Mouse (Mus musculus) limb, embryonic 14.5 days (tissue): Measurements from ENCODE around the gene Actl11. TPM values are rescaled to one million over a fixed set of nuclear protein-coding genes. Genes with fewer than 3 reads are reported as not detected.

Experiments
- ATAC-seq: fragments of 200-750 bp; cut with Nextera tagmentation; 2 replicates; pipeline ENCODE4 v1.8.0; 2017; ENCODE audit warnings: low read depth, moderate number of reproducible peaks, moderate TSS enrichment; ENCODE audit not compliant: low FRiP score
- DNase-seq: peaks from one replicate; pipeline ENCODE4 v3.0.0-alpha.2; 2015; ENCODE audit warnings: low spot score
- H3K27ac ChIP-seq: fragments of 300-500 bp; sonication (generic); replicated peaks from 2 replicates; pipeline ENCODE4 v1.5.1; 2014; ENCODE audit warnings: low read depth, mild to moderate bottlenecking, low read length, moderate library complexity, mixed read lengths
- H3K27me3 ChIP-seq: fragments of 300-500 bp; sonication (generic); 2 replicates; pipeline ENCODE4 v1.6.1; 2014; ENCODE audit warnings: low read length, mixed read lengths; ENCODE audit not compliant: control insufficient read depth, insufficient read depth
- H3K36me3 ChIP-seq: fragments of 300-500 bp; sonication (generic); 2 replicates; pipeline ENCODE4 v1.6.1; 2014; ENCODE audit warnings: mild to moderate bottlenecking, low read length, moderate library complexity, mixed read lengths; ENCODE audit not compliant: control insufficient read depth, insufficient read depth
- H3K4me1 ChIP-seq: fragments of 300-500 bp; sonication (generic); 2 replicates; pipeline ENCODE4 v1.6.1; 2014; ENCODE audit warnings: antibody characterized with exemption, low read length, mixed read lengths; ENCODE audit not compliant: control insufficient read depth, insufficient read depth
- H3K4me2 ChIP-seq: fragments of 300-500 bp; sonication (generic); replicated peaks from 2 replicates; pipeline ENCODE4 v1.6.1; 2014; ENCODE audit warnings: low read depth, mild to moderate bottlenecking, low read length, moderate library complexity; ENCODE audit not compliant: severe bottlenecking
- H3K4me3 ChIP-seq: fragments of 300-500 bp; sonication (generic); replicated peaks from 2 replicates; pipeline ENCODE4 v1.5.1; 2014; ENCODE audit warnings: low read length
- H3K9ac ChIP-seq: fragments of 300-500 bp; sonication (generic); 2 replicates; pipeline ENCODE4 v1.6.1; 2014; ENCODE audit warnings: mild to moderate bottlenecking, low read depth, low read length, moderate library complexity; ENCODE audit not compliant: severe bottlenecking
- H3K9me3 ChIP-seq: fragments of 300-500 bp; sonication (generic); 2 replicates; pipeline ENCODE4 v1.6.1; 2016; ENCODE audit warnings: low read length; ENCODE audit not compliant: control insufficient read depth
- POLR2A ChIP-seq: fragments of 200-500 bp; IDR thresholded peaks from 2 replicates; pipeline ENCODE4 v1.8.0; 2012; ENCODE audit warnings: inconsistent platforms, mild to moderate bottlenecking, moderate library complexity, borderline replicate concordance; ENCODE audit not compliant: insufficient read depth, insufficient read length; ENCODE audit errors: extremely low read depth
- WGBS: fragments of 180-500 bp; shearing (Covaris S2); extraction: QIAGEN DNeasy Blood & Tissue Kit; methylation state at CpG from one replicate; pipeline ENCODE4 v1.1.7; 2014; 5-methylcytosine and 5-hydroxymethylcytosine counted together
- polyA plus RNA-seq, 2 experiments: library from polyadenylated mRNA; depleted of rRNA in 1 of 2; stranded (reverse) in 1 of 2; unstranded in 1 of 2; fragments of >200 nt; fragmentation: Nextera tagmentation in 1 of 2; extraction: Ambion mirVana in 1 of 2; gene quantifications; 2 replicates each; pipeline versions ENCODE4 v1.2.1 to v1.2.3; 2012 to 2014

Gene Actl11
- polyA plus RNA-seq, 2 experiments, result not detected

DNA sequence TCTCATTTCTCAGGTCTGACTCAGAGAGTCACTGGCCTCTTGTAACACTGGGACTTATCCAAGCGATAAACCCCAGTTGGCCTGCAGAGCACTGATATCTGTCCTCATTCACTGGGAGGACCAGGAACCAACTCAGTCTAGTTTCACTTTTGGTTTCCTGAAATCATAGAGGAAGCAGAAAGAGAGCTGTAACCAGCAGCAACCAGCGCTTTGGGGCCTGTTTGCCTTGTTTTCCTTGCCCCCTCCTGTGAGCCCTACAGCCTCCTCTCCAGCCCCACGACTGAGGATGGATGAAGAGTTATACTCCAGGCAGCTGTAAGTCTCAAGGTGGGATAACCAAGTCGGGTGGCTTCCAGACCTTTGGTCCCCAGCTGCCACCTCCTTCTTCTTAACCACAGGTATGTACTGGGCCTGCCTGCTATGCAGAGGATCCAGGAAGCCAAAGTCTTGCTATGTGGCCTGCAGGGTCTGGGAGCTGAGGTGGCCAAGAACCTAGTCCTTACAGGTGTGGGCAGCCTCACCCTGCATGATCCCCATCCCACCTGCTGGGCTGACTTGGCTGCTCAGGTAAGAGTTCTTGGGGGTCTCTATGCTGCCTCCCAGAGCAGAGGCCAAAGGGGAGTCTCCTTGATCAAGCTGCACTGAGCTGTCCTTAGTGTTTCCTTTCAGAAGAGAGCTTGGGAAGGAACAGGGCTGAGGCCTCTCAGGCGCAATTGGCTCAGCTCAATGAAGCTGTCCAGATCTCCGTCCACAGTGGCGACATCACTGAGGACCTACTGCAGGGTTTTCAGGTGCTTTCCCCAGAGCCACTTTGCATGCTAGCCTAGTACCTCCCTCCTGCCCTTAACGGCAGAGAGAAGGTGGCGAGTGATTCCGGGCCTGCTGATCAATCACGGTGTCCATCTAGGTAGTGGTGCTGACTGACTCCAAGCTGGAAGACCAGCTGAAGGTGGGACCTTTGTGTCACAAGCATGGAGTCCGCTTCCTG is 47.4 kb downstream of the Actl11 start, which contains the start of gene Uba7:
TSS of gene Uba7 (plus strand) at position 107 of the 988 bp plus-strand sequence.
- no peak; the same call in 1 of the 2 replicates for ATAC-seq
- H3K4me2 ChIP-seq, result 0 out of 2 replicates have a peak within 1 kb of the TSS, but pooled peaks have one; percentile 8
- TF ChIP-seq POLR2A, result no peak
- no peak within 1 kb of the TSS for H3K4me3 ChIP-seq
- H3K27ac ChIP-seq, result peak within 1 kb of the TSS; percentile 75
- H3K4me1 ChIP-seq, result peaks cover 11% of the 10 kb centered on the region
- 60% methylated on average over 12 of the region's 12 CpGs for WGBS
- H3K9ac ChIP-seq, result 0 out of 2 replicates have a peak within 1 kb of the TSS, but pooled peaks have one; percentile 5
- H3K9me3 ChIP-seq, result no peaks in the 10 kb centered on the region
- peaks cover 3% of the 10 kb centered on the region; the same call in 1 of the 2 replicates for H3K36me3 ChIP-seq
- DNase-seq, result no peak
- H3K27me3 ChIP-seq, result no peaks in the 10 kb centered on the region

DNA sequence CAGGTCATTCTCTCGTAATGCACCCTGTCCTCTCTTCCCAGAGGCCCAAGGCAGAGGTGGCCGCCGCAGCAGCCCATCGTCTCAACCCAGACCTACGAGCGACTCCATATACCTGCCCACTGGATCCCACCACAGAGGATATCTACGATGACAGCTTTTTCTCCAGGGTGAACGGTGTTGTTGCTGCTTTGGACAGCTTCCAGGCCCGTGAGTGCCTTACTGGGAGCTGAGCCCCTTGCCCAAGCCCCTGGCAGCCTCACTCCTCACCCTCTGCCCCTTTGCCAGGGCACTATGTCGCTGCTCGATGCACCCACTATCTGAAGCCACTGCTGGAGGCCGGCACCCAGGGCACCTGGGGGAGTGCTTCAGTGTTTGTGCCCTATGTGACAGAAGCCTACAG is 50.5 kb downstream of the Actl11 start:
- Histone ChIP-seq H3K4me3 (no peak overlapping the region), H3K4me2 (no peak overlapping the region), H3K27me3 (no peaks in the 10 kb centered on the region), H3K9me3 (no peaks in the 10 kb centered on the region), H3K4me1 (peaks cover 38% of the 10 kb centered on the region), H3K27ac (no peak overlapping the region), H3K9ac (no peak overlapping the region), H3K36me3 (peaks cover 2% of the 10 kb centered on the region; the same call in 1 of the 2 replicates)
- no peak for ATAC-seq
- no peak for DNase-seq
- no peak for TF ChIP-seq POLR2A
- 91% methylated on average over 11 of the region's 12 CpGs for WGBS

Other genes starting within 250 kb of the Actl11 start
- 0.28 and 0.44 TPM in 2 replicates for gene Gnat1, start 248.8 kb upstream of the Actl11 start, polyA plus RNA-seq (2012; rRNA removed)
- 0.55 and 0.57 TPM in 2 replicates for gene Gnat1, start 248.8 kb upstream of the Actl11 start, polyA plus RNA-seq (2014; fragmentation: Nextera tagmentation; extraction: Ambion mirVana)
- 228 and 332 TPM in 2 replicates for gene Sema3f, start 218.0 kb upstream of the Actl11 start, polyA plus RNA-seq (2012; rRNA removed)
- 48.8 and 55.6 TPM in 2 replicates for gene Sema3f, start 218.0 kb upstream of the Actl11 start, polyA plus RNA-seq (2014; fragmentation: Nextera tagmentation; extraction: Ambion mirVana)
- gene Rbm5, start 157.5 kb upstream of the Actl11 start, polyA plus RNA-seq (2012; rRNA removed), result 185 and 196 TPM in 2 replicates
- gene Rbm5, start 157.5 kb upstream of the Actl11 start, polyA plus RNA-seq (2014; fragmentation: Nextera tagmentation; extraction: Ambion mirVana), result 163 and 181 TPM in 2 replicates
- 49.9 and 68.2 TPM in 2 replicates for gene Rbm6, start 55.2 kb upstream of the Actl11 start, polyA plus RNA-seq (2012; rRNA removed)
- gene Rbm6, start 55.2 kb upstream of the Actl11 start, polyA plus RNA-seq (2014; fragmentation: Nextera tagmentation; extraction: Ambion mirVana), result 56.1 and 63.0 TPM in 2 replicates
- gene Mon1a, start 40.3 kb upstream of the Actl11 start, polyA plus RNA-seq (2012; rRNA removed), result 20.0 and 24.1 TPM in 2 replicates
- 12.3 and 15.3 TPM in 2 replicates for gene Mon1a, start 40.3 kb upstream of the Actl11 start, polyA plus RNA-seq (2014; fragmentation: Nextera tagmentation; extraction: Ambion mirVana)
- gene Mst1r, start 21.6 kb upstream of the Actl11 start, polyA plus RNA-seq (2012; rRNA removed), result 14.1 and 21.9 TPM in 2 replicates
- gene Mst1r, start 21.6 kb upstream of the Actl11 start, polyA plus RNA-seq (2014; fragmentation: Nextera tagmentation; extraction: Ambion mirVana), result 1.4 and 2.3 TPM in 2 replicates
- gene Camkv, start 7.2 kb downstream of the Actl11 start, polyA plus RNA-seq (2012; rRNA removed), result 14.2 and 16.7 TPM in 2 replicates
- gene Camkv, start 7.2 kb downstream of the Actl11 start, polyA plus RNA-seq (2014; fragmentation: Nextera tagmentation; extraction: Ambion mirVana), result 3.5 and 4.5 TPM in 2 replicates
- gene Traip, start 21.7 kb downstream of the Actl11 start, polyA plus RNA-seq (2012; rRNA removed), result 10.5 and 14.3 TPM in 2 replicates
- 18.6 and 22.5 TPM in 2 replicates for gene Traip, start 21.7 kb downstream of the Actl11 start, polyA plus RNA-seq (2014; fragmentation: Nextera tagmentation; extraction: Ambion mirVana)
- gene Uba7, start 47.0 kb downstream of the Actl11 start, polyA plus RNA-seq (2012; rRNA removed), result 28.2 and 33.6 TPM in 2 replicates
- gene Uba7, start 47.0 kb downstream of the Actl11 start, polyA plus RNA-seq (2014; fragmentation: Nextera tagmentation; extraction: Ambion mirVana), result 32.2 and 33.4 TPM in 2 replicates
- 16.7 and 19.6 TPM in 2 replicates for gene Gm20661, start 54.6 kb downstream of the Actl11 start, polyA plus RNA-seq (2012; rRNA removed)
- 7.9 and 8.2 TPM in 2 replicates for gene Gm20661, start 54.6 kb downstream of the Actl11 start, polyA plus RNA-seq (2014; fragmentation: Nextera tagmentation; extraction: Ambion mirVana)
- gene Inka1, start 57.4 kb downstream of the Actl11 start, polyA plus RNA-seq (2012; rRNA removed), result 79.6 and 84.6 TPM in 2 replicates
- 112 and 118 TPM in 2 replicates for gene Inka1, start 57.4 kb downstream of the Actl11 start, polyA plus RNA-seq (2014; fragmentation: Nextera tagmentation; extraction: Ambion mirVana)
- gene Cdhr4, start 64.0 kb downstream of the Actl11 start, polyA plus RNA-seq (2012; rRNA removed), result 63.3 and 98.3 TPM in 2 replicates
- 13.0 and 20.6 TPM in 2 replicates for gene Cdhr4, start 64.0 kb downstream of the Actl11 start, polyA plus RNA-seq (2014; fragmentation: Nextera tagmentation; extraction: Ambion mirVana)
- 6.8 and 12.4 TPM in 2 replicates for gene Gm20662, start 67.9 kb downstream of the Actl11 start, polyA plus RNA-seq (2012; rRNA removed)
- gene Gm20662, start 67.9 kb downstream of the Actl11 start, polyA plus RNA-seq (2014; fragmentation: Nextera tagmentation; extraction: Ambion mirVana), result 0.66 and 0.76 TPM in 2 replicates
- gene Ip6k1, start 74.0 kb downstream of the Actl11 start, polyA plus RNA-seq (2012; rRNA removed), result 83.3 and 105 TPM in 2 replicates
- 34.6 and 40.4 TPM in 2 replicates for gene Ip6k1, start 74.0 kb downstream of the Actl11 start, polyA plus RNA-seq (2014; fragmentation: Nextera tagmentation; extraction: Ambion mirVana)
- gene Gmppb, start 120.8 kb downstream of the Actl11 start, polyA plus RNA-seq (2012; rRNA removed), result 30.4 and 32.1 TPM in 2 replicates
- gene Gmppb, start 120.8 kb downstream of the Actl11 start, polyA plus RNA-seq (2014; fragmentation: Nextera tagmentation; extraction: Ambion mirVana), result 37.4 and 41.3 TPM in 2 replicates
- gene Amigo3, start 124.7 kb downstream of the Actl11 start, polyA plus RNA-seq (2012; rRNA removed), result 5.0 and 6.8 TPM in 2 replicates
- gene Amigo3, start 124.7 kb downstream of the Actl11 start, polyA plus RNA-seq (2014; fragmentation: Nextera tagmentation; extraction: Ambion mirVana), result 4.7 and 4.8 TPM in 2 replicates
- gene Mst1, start 152.0 kb downstream of the Actl11 start, polyA plus RNA-seq (2012; rRNA removed), result 0.93 and 1.1 TPM in 2 replicates
- gene Mst1, start 152.0 kb downstream of the Actl11 start, polyA plus RNA-seq (2014; fragmentation: Nextera tagmentation; extraction: Ambion mirVana), result 1.3 and 1.6 TPM in 2 replicates
- 67.9 and 89.0 TPM in 2 replicates for gene Rnf123, start 154.9 kb downstream of the Actl11 start, polyA plus RNA-seq (2012; rRNA removed)
- 32.4 and 33.0 TPM in 2 replicates for gene Rnf123, start 154.9 kb downstream of the Actl11 start, polyA plus RNA-seq (2014; fragmentation: Nextera tagmentation; extraction: Ambion mirVana)
- gene Apeh, start 166.1 kb downstream of the Actl11 start, polyA plus RNA-seq (2012; rRNA removed), result 55.6 and 64.6 TPM in 2 replicates
- 38.6 and 41.3 TPM in 2 replicates for gene Apeh, start 166.1 kb downstream of the Actl11 start, polyA plus RNA-seq (2014; fragmentation: Nextera tagmentation; extraction: Ambion mirVana)